Mouse (Mus musculus) common myeloid progenitor, adult 5-6 weeks (primary cell): ENCODE data around the gene Mrpl58. TPM values are rescaled to one million over a fixed set of nuclear protein-coding genes. Genes with fewer than 3 reads are reported as not detected.
"Not testable (repeated sequence)": the region's sequence is repeated elsewhere in the genome, so short reads cannot be mapped to it uniquely, and the experiment has no call there.

ENCODE experiments used
- ATAC-seq: replicated peaks from 2 replicates; pipeline ENCODE4 v1.8.0; 2016; ENCODE audit warnings: low read depth, mild to moderate bottlenecking, moderate TSS enrichment, inconsistent platforms; ENCODE audit not compliant: poor library complexity, severe bottlenecking
- total RNA-seq: library from RNA; stranded (forward); fragments of 200-1000, 187-1606 nt; gene quantifications from 2 replicates; pipeline ENCODE4 v1.2.3, GENCODE M21; 2017

Gene Mrpl58
- total RNA-seq, 1 experiment from 2014 or later, result 67.7 TPM

GRCm38 (mm10) chr11:115381743-115382539 lies 21.6 kb upstream of the Mrpl58 start, which contains the start of gene Cdr2l:
Cdr2l (plus strand) TSS chr11:115381916.
- ATAC-seq, result no peak

DNA sequence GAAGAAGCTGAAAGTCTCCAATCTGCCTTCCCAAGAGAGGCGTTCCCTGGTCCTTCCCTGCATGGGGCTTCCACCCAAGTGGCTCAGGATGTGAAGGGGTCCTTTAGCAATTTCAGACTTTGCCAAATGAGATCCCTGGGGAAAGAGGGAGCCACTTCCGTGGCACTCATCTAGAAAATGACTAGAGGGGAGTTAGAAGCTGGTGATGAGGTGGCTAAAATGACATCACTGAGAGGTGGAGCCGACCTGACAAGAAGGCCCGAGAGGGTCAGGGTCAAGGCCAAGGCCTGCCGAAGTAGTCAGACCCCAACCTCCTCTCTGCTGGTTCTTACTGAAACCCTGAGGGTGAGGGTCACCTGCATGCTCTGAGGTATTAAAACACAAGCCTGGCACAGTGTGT lies 20.7 kb upstream of the Mrpl58 start:
- ATAC-seq, result no peak

- no peak for ATAC-seq
Measured at GRCm38 (mm10) chr11:115383701-115384474, 19.7 kb upstream of the Mrpl58 start.

GRCm38 (mm10) chr11:115384587-115384986 lies 19.0 kb upstream of the Mrpl58 start:
- ATAC-seq, result no peak

GRCm38 (mm10) chr11:115386859-115387258 lies 16.7 kb upstream of the Mrpl58 start:
- not testable (repeated sequence) for ATAC-seq

- no peak for ATAC-seq
Measured at GRCm38 (mm10) chr11:115391358-115391757, 12.2 kb upstream of the Mrpl58 start.

DNA sequence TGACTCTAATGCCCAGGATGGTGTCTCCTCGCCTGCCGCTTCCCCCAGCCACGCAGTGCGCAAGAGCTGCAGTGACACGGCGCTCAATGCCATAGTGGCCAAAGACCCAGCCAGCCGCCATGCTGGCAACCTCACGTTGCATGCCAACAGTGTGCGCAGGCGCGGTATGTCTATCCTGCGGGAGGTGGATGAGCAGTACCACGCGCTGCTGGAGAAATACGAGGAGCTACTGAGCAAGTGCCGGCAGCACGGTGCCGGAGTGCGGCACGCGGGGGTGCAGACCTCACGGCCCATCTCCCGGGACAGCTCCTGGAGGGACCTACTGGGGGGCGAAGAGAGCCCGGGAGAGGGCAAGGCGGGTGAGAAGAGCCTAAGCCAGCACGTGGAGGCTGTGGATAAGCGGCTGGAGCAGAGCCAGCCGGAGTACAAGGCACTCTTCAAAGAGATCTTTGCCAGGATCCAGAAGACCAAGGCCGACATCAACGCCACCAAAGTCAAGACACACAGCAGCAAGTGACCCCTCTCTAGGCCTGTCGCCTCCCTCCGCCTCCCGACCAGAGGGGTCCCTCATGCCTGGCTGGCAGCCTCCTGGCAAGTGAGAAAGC lies 9.7 kb upstream of the Mrpl58 start:
- ATAC-seq, result no peak

GRCm38 (mm10) chr11:115398085-115398484 lies 5.5 kb upstream of the Mrpl58 start:
- ATAC-seq, result 0 out of 2 replicates have a peak, but pooled peaks have one; percentile 42

GRCm38 (mm10) chr11:115400126-115400525 lies 3.4 kb upstream of the Mrpl58 start:
- no peak for ATAC-seq

GRCm38 (mm10) chr11:115400630-115401391 lies 2.7 kb upstream of the Mrpl58 start:
- no peak for ATAC-seq

- ATAC-seq, result no peak
Measured at GRCm38 (mm10) chr11:115405723-115406122, 2.2 kb downstream of the Mrpl58 start.

DNA sequence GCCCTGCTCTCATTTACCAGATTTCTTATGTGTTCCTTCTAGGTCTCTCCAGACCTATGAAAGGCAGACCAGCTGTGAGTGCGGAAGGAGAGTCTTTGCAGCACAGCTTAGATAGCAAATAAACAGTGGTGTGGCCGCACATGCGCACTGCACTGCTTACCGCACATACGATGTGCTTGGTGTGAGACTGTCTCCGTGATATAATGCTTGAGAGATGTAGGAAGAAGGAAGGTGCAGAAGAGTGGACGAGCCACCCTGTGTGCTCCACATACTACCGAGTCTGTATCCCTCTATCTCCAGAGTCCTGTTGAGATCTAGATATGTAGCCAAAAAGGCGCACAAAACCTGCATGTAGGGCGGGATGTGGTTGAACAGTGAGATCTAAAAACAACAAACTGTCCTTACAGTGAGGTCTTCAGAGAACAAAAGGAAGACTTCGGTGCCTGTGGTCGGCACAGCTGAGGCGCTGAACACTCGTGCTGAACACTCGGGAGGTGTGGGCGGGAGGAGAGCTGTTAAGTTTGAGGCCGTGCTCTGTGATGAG lies 3.4 kb downstream of the Mrpl58 start:
- ATAC-seq, result no peak

GRCm38 (mm10) chr11:115408266-115408920 lies 4.8 kb downstream of the Mrpl58 start:
- ATAC-seq, result no peak

GRCm38 (mm10) chr11:115409556-115409955 lies 6.0 kb downstream of the Mrpl58 start:
- ATAC-seq, result no peak

DNA sequence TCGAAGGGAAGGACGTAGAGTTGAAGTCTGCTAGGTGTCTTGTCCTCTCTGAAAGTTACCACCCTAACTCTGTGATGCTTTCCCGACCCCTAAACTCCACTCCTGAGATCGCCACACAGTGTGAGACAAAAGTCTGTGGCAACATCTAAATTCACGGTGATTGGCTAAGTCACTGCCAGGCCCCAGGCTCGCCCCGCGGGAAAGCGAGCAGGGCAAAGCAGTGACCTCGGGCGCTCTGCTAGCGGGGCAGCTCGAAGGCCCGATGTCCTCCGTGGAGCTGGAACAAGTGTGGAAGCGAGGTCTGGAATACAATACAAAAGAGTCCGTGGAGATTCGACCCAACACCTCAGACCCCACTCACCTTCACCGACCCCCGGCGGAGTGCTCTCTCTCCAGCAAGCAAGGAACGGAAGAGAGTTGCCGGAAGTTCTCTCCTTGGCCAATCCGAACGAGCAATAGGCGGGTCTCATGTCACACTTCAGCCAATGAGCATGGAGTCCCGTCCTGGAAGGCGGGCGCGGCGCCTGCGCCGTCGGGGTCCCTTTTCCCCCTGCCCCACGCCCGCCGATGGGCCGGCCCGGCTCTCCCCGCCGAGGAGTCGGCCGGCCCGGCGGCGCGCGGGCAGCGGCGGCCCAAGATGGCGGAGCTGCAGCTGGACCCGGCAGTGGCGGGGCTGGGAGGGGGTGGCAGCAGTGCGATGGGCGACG lies 16.1 kb downstream of the Mrpl58 start, which contains the start of the genes Atp5h and Kctd2:
Gene Atp5h (minus strand): TSS at position 432 of the 707 bp plus-strand sequence.
Gene Kctd2 (plus strand): TSS at position 598 of the 707 bp plus-strand sequence.
- peak; percentile 98 for ATAC-seq

GRCm38 (mm10) chr11:115420336-115421190 lies 17.0 kb downstream of the Mrpl58 start:
- ATAC-seq, result no peak; the same call in 1 of the 2 replicates

- ATAC-seq, result no peak
Measured at GRCm38 (mm10) chr11:115421328-115421727, 17.8 kb downstream of the Mrpl58 start.
